Mouse (Mus musculus) neural tube, embryonic 12.5 days (tissue): ENCODE measurements around the gene Olfr154. TPM values are rescaled to one million over a fixed set of nuclear protein-coding genes. Genes with fewer than 3 reads are reported as not detected.
"Not testable (repeated sequence)": the region's sequence is repeated elsewhere in the genome, so short reads cannot be mapped to it uniquely, and the experiment has no call there.

ENCODE experiments used
- ATAC-seq: fragments of 200-750 bp; cut with Nextera tagmentation; 2 replicates; pipeline ENCODE4 v1.8.0; 2017; ENCODE audit warnings: low read depth, mild to moderate bottlenecking, moderate TSS enrichment, moderate library complexity; ENCODE audit not compliant: low FRiP score
- H3K27ac ChIP-seq: fragments of 300-500 bp; sonication (generic); 2 replicates; pipeline ENCODE4 v1.5.1; 2016
- H3K27me3 ChIP-seq: fragments of 300-500 bp; sonication (generic); replicated peaks from 2 replicates; pipeline ENCODE4 v1.6.1; 2016; ENCODE audit warnings: mild to moderate bottlenecking
- H3K36me3 ChIP-seq: fragments of 300-500 bp; sonication (generic); 2 replicates; pipeline ENCODE4 v1.6.1; 2016; ENCODE audit warnings: mild to moderate bottlenecking
- H3K4me1 ChIP-seq: fragments of 300-500 bp; sonication (generic); 2 replicates; pipeline ENCODE4 v1.6.1; 2016
- H3K4me2 ChIP-seq: fragments of 300-500 bp; sonication (generic); replicated peaks from 2 replicates; pipeline ENCODE4 v1.6.1; 2016; ENCODE audit warnings: mild to moderate bottlenecking
- H3K4me3 ChIP-seq: fragments of 300-500 bp; sonication (generic); 2 replicates; pipeline ENCODE4 v1.5.1; 2016
- H3K9ac ChIP-seq: fragments of 300-500 bp; sonication (generic); 2 replicates; pipeline ENCODE4 v1.6.1; 2016; ENCODE audit warnings: mild to moderate bottlenecking
- H3K9me3 ChIP-seq: fragments of 300-500 bp; sonication (generic); 2 replicates; pipeline ENCODE4 v1.6.1; 2016; ENCODE audit warnings: mild to moderate bottlenecking
- WGBS: fragments of 180-500 bp; shearing (Covaris S2); methylation state at CpG from one replicate; pipeline ENCODE4 v1.1.7; 2016; 5-methylcytosine and 5-hydroxymethylcytosine counted together
- polyA plus RNA-seq: library from polyadenylated mRNA; unstranded; fragments of >200 nt; fragmentation: Nextera tagmentation; extraction: Ambion mirVana; gene quantifications from 2 replicates; pipeline ENCODE4 v1.2.1, GENCODE M21; 2016

Gene Olfr154
- not detected in 2 replicates for polyA plus RNA-seq

GRCm38 (mm10) chr2:85664355-85664754 is at the start of gene Olfr154:
Olfr154 (minus strand) TSS chr2:85664455.
- H3K9ac ChIP-seq, H3K4me2 ChIP-seq, H3K4me1 ChIP-seq, ATAC-seq, H3K27me3 ChIP-seq, H3K36me3 ChIP-seq, H3K4me3 ChIP-seq, H3K27ac ChIP-seq, H3K9me3 ChIP-seq: not testable (repeated sequence)

GRCm38 (mm10) chr2:85711159-85711558 is 46.9 kb upstream of the Olfr154 start:
- Histone ChIP-seq H3K9ac (no peak overlapping the region), H3K27me3 (no peaks in the 10 kb centered on the region), H3K4me2 (no peak overlapping the region), H3K36me3 (no peaks in the 10 kb centered on the region), H3K27ac (no peak overlapping the region), H3K4me3 (no peak overlapping the region), H3K9me3 (no peaks in the 10 kb centered on the region), H3K4me1 (no peaks in the 10 kb centered on the region)
- 10% methylated on average over 1 of the region's 1 CpGs for WGBS
- ATAC-seq, result no peak

- not testable (repeated sequence) for H3K4me3 ChIP-seq, H3K36me3 ChIP-seq, H3K4me1 ChIP-seq, H3K27ac ChIP-seq, H3K27me3 ChIP-seq, H3K9me3 ChIP-seq, H3K4me2 ChIP-seq, H3K9ac ChIP-seq, ATAC-seq
- whole genome bisulfite sequencing, result 45% methylated on average over 2 of the region's 2 CpGs
Observed at GRCm38 (mm10) chr2:85710680-85711079, 46.4 kb upstream of the Olfr154 start.

- H3K27me3 ChIP-seq, result no peaks in the 10 kb centered on the region
- no peak within 1 kb of the TSS for H3K9ac ChIP-seq
- H3K9me3 ChIP-seq, result 0 out of 2 replicates have a peak, but pooled peaks cover 3% of the 10 kb centered on the region
- H3K36me3 ChIP-seq, result no peaks in the 10 kb centered on the region
- no peaks in the 10 kb centered on the region for H3K4me1 ChIP-seq
- H3K4me3 ChIP-seq, result no peak within 1 kb of the TSS
- ATAC-seq, result no peak
- H3K27ac ChIP-seq, result no peak within 1 kb of the TSS
- no peak within 1 kb of the TSS for H3K4me2 ChIP-seq
Observed at GRCm38 (mm10) chr2:85689131-85689530, 24.9 kb upstream of the Olfr154 start, which contains the start of gene Olfr1008. Olfr1008 (plus strand) TSS chr2:85689431.

GRCm38 (mm10) chr2:85678667-85679066 is 14.4 kb upstream of the Olfr154 start, which contains the start of gene Olfr1006:
Olfr1006 (minus strand) TSS chr2:85678767.
- Histone ChIP-seq H3K4me3 (no peak within 1 kb of the TSS), H3K36me3 (no peaks in the 10 kb centered on the region), H3K9ac (no peak within 1 kb of the TSS), H3K9me3 (no peaks in the 10 kb centered on the region), H3K4me2 (no peak within 1 kb of the TSS), H3K27me3 (no peaks in the 10 kb centered on the region), H3K4me1 (no peaks in the 10 kb centered on the region), H3K27ac (no peak within 1 kb of the TSS)
- ATAC-seq, result no peak

- Histone ChIP-seq H3K4me2 (no peak within 1 kb of the TSS), H3K27me3 (no peaks in the 10 kb centered on the region), H3K9me3 (no peaks in the 10 kb centered on the region), H3K9ac (no peak within 1 kb of the TSS), H3K4me1 (no peaks in the 10 kb centered on the region), H3K4me3 (no peak within 1 kb of the TSS), H3K36me3 (no peaks in the 10 kb centered on the region), H3K27ac (no peak within 1 kb of the TSS)
- ATAC-seq, result no peak
- WGBS, result 94% methylated on average over 1 of the region's 1 CpGs
Observed at GRCm38 (mm10) chr2:85650604-85651003, 13.7 kb downstream of the Olfr154 start, which contains the start of gene Olfr1002. Olfr1002 (minus strand) TSS chr2:85650704.

Other genes starting within 250 kb of the Olfr154 start
- not detected in 2 replicates for gene Olfr993, start 249.6 kb downstream of the Olfr154 start, polyA plus RNA-seq
- gene Olfr994, start 228.0 kb downstream of the Olfr154 start, polyA plus RNA-seq, result not detected in 2 replicates
- gene Olfr995, start 220.8 kb downstream of the Olfr154 start, polyA plus RNA-seq, result not detected in 2 replicates
- not detected in 2 replicates for gene 4833423E24Rik, start 145.4 kb downstream of the Olfr154 start, polyA plus RNA-seq
- gene Olfr996, start 85.2 kb downstream of the Olfr154 start, polyA plus RNA-seq, result not detected in 2 replicates
- not detected in 2 replicates for gene Olfr998, start 75.5 kb downstream of the Olfr154 start, polyA plus RNA-seq
- not detected in 2 replicates for gene Olfr1000, start 52.6 kb downstream of the Olfr154 start, polyA plus RNA-seq
- gene Olfr1002, start 13.8 kb downstream of the Olfr154 start, polyA plus RNA-seq, result not detected in 2 replicates
- gene Olfr1006, start 14.3 kb upstream of the Olfr154 start, polyA plus RNA-seq, result not detected in 2 replicates
- gene Olfr1008, start 25.0 kb upstream of the Olfr154 start, polyA plus RNA-seq, result not detected in 2 replicates
- not detected in 2 replicates for gene Olfr1009, start 51.0 kb upstream of the Olfr154 start, polyA plus RNA-seq
- gene Olfr1012, start 98.3 kb upstream of the Olfr154 start, polyA plus RNA-seq, result not detected in 2 replicates
- gene Olfr1013, start 102.6 kb upstream of the Olfr154 start, polyA plus RNA-seq, result not detected in 2 replicates
- not detected in 2 replicates for gene Olfr1014, start 108.3 kb upstream of the Olfr154 start, polyA plus RNA-seq
- gene Olfr1015, start 117.6 kb upstream of the Olfr154 start, polyA plus RNA-seq, result not detected in 2 replicates
- not detected in 2 replicates for gene Olfr1016, start 138.1 kb upstream of the Olfr154 start, polyA plus RNA-seq
- gene Olfr1018, start 154.0 kb upstream of the Olfr154 start, polyA plus RNA-seq, result not detected in 2 replicates
- not detected in 2 replicates for gene Olfr1019, start 181.0 kb upstream of the Olfr154 start, polyA plus RNA-seq
- not detected in 2 replicates for gene Olfr1020, start 182.6 kb upstream of the Olfr154 start, polyA plus RNA-seq
- not detected in 2 replicates for gene Olfr1022, start 204.1 kb upstream of the Olfr154 start, polyA plus RNA-seq
- not detected in 2 replicates for gene Olfr1023, start 221.2 kb upstream of the Olfr154 start, polyA plus RNA-seq
- gene Olfr1024, start 240.6 kb upstream of the Olfr154 start, polyA plus RNA-seq, result not detected in 2 replicates